Mouse (Mus musculus) lung, embryonic 15.5 days (tissue): ENCODE data around the gene Zfp442. TPM values are rescaled to one million over a fixed set of nuclear protein-coding genes. Genes with fewer than 3 reads are reported as not detected.

ENCODE experiments used
- polyA plus RNA-seq: library from polyadenylated mRNA; unstranded; fragments of >200 nt; fragmentation: Nextera tagmentation; extraction: Ambion mirVana; gene quantifications from 2 replicates; pipeline ENCODE4 v1.2.1, GENCODE M21; 2015

The Zfp442 gene
- polyA plus RNA-seq, 1 experiment from 2014 or later, result 8.2 TPM

Other genes starting within 250 kb of the Zfp442 start
- gene Zfp937, start 233.4 kb downstream of the Zfp442 start, polyA plus RNA-seq, result 10.2 and 10.5 TPM in 2 replicates
- 5.4 and 5.9 TPM in 2 replicates for gene Gm21994, start 195.9 kb downstream of the Zfp442 start, polyA plus RNA-seq
- gene Gm14124, start 194.0 kb downstream of the Zfp442 start, polyA plus RNA-seq, result 0.06 TPM in 1 of 2 replicates, not detected in the other
- 2.6 and 3.1 TPM in 2 replicates for gene Gm10130, start 127.8 kb downstream of the Zfp442 start, polyA plus RNA-seq
- 8.2 and 9.1 TPM in 2 replicates for gene 3300002I08Rik, start 88.7 kb downstream of the Zfp442 start, polyA plus RNA-seq
- 0.06 and 0.09 TPM in 2 replicates for gene Zfp345, start 33.6 kb upstream of the Zfp442 start, polyA plus RNA-seq
- 0.38 and 0.96 TPM in 2 replicates for gene Cst7, start 118.9 kb upstream of the Zfp442 start, polyA plus RNA-seq
- 51.7 and 53.7 TPM in 2 replicates for gene Apmap, start 157.1 kb upstream of the Zfp442 start, polyA plus RNA-seq
- gene Acss1, start 217.0 kb upstream of the Zfp442 start, polyA plus RNA-seq, result 8.1 and 8.8 TPM in 2 replicates
- gene Vsx1, start 237.9 kb upstream of the Zfp442 start, polyA plus RNA-seq, result not detected in 2 replicates